Mouse (Mus musculus) thymus, postnatal 14 days (tissue): ENCODE data around the gene Ccdc130.
A peak's percentile ranks its signal among the peaks of the same experiment; 100 is the strongest.

Experiments used
- DNase-seq: peaks from one replicate; pipeline ENCODE4 v3.0.0; 2021

The Ccdc130 gene

DNA sequence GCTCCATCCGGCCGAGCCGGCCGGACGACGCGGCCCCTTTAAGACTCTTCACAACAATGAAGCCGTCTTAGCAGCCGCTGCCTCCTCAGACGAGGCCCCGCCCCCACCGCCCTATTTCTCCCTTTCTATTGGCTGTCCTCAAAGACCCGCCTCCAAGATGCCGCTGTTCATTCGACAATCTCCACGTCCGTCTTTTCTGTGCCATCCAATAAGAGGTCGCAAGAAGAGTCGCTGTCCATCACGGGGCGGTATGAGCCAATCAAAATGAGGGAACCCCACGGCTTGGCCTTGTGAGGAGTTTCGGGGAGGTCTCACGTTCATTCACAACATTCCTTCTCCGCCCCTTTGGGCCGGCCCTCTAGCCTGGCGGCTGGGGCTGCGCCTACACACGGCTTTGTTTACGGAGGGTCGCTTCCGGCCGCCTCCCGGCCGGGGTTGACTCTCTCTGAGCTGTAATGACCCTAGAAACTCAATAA, 33.1 kb downstream of the Ccdc130 start, which contains the start of gene Zswim4:
TSS of gene Zswim4 (minus strand) at position 58 of the 476 bp plus-strand sequence.
- peak; percentile 95 for DNase-seq

DNA sequence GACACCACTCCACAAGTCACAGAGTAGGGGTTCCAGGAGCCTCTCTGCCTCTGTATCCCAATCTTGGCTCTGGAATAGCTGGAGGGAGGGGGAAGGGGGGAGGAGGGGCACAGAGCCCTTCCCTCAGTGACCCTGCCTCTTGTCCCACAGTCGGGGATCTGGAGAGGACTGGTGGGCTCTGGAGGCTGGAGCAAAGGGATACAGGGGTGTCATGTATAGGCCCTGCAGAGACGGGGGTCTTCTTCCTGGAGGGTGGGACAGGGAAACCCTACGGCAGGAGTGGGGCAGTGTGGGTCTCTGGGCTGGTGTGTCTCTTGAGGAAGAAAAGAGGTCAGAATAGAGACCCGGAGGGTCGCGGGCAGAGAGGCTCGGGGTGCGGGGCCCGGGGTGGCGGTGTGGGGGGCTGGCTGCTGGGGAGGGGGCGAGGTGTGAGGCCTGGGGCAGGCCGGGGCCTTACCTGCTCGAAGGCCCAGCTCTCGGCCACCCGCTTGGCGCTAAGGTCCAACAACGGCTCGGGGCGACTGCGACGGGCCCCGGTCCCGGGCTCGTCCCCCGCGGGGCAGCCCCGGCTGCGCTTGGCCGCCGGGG, 33.7 kb downstream of the Ccdc130 start:
- no peak for DNase-seq

- no peak for DNase-seq
Observed at GRCm38 (mm10) chr8:84235746-84236409, 34.3 kb downstream of the Ccdc130 start.

DNA sequence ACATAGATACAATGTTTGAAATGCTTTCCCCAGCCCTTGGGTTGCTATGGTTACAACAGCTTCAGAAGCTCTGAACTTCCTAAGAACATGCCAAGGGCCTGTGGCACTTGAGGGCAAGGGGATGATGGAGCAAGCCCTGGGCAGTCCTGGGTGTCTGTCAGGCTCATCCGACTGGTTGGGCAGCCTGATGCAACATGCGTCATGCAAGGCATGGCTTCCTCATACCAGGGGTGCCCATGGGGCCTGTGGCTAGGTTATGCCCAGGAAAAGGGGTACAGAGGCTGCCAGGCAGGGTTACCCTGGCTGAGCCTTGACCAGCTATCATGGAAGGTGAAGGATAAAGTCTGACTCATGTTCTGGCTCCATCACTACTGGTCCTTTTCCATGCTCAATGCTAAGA, 37.1 kb downstream of the Ccdc130 start:
- no peak for DNase-seq

DNA sequence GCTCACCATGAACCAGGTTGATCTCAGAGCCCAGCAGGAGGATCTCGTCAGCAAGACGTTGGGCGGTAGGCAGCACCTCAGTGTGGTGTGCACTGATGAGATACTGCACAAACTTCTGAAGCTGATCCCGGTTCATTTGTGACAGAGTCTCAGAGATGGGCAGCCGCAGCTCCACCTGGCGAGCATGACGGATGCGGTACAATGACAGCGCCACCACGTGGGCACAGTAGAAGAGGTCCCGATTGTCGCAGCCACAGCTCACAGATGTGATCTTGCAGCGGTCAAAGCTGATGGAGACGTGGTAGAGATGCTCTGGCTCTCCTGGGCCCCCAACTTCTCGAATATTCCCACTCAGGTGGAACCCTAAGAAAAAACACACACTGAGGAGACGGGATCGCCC, 39.4 kb downstream of the Ccdc130 start:
- no peak for DNase-seq

GRCm38 (mm10) chr8:84223322-84224029, 46.7 kb downstream of the Ccdc130 start:
- no peak for DNase-seq

- DNase-seq: no peak
Observed at GRCm38 (mm10) chr8:84222566-84223165, 47.5 kb downstream of the Ccdc130 start.

- no peak for DNase-seq
Observed at GRCm38 (mm10) chr8:84220105-84220504, 50.1 kb downstream of the Ccdc130 start.

GRCm38 (mm10) chr8:84218143-84218542, 52.0 kb downstream of the Ccdc130 start:
- DNase-seq: no peak

GRCm38 (mm10) chr8:84217206-84217605, 53.0 kb downstream of the Ccdc130 start:
- DNase-seq: no peak

DNA sequence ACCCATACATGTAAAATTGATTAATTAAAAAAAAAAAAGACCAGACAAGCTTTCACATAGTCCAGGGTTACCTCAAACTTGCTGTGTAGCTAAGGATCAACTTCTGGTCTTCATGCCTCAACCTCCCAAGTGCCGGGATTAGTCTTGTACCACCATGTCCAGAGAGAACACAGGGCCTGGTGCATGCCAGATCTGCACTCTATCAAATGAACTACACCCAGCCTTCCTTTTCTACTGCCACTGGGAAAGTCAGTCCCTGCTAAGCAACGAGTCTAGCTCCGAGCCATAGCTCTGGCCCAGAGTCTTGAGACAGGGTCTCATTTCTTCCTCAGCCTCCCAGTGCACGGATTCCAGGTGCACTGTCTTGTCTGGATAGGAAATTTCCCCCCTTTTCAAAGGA, 56.9 kb downstream of the Ccdc130 start:
- DNase-seq: no peak

GRCm38 (mm10) chr8:84211881-84212563, 58.2 kb downstream of the Ccdc130 start:
- DNase-seq: no peak

- no peak for DNase-seq
Observed at GRCm38 (mm10) chr8:84211202-84211601, 59.0 kb downstream of the Ccdc130 start.

- DNase-seq: peak; percentile 91
Observed at GRCm38 (mm10) chr8:84210167-84210791, 59.9 kb downstream of the Ccdc130 start.

GRCm38 (mm10) chr8:84208381-84209380, 61.5 kb downstream of the Ccdc130 start:
- DNase-seq: peak; percentile 68

- DNase-seq: peak; percentile 77
Observed at GRCm38 (mm10) chr8:84207811-84208210, 62.4 kb downstream of the Ccdc130 start.
